Mouse (Mus musculus): ENCODE data around the gene Atp6v0e. TPM values are rescaled to one million over a fixed set of nuclear protein-coding genes. Genes with fewer than 3 reads are reported as not detected.

Atp6v0e gene
- polyA plus RNA-seq (2015; fragmentation: Nextera tagmentation; extraction: Ambion mirVana): 136 and 143 TPM in 2 replicates

GRCm38 (mm10) chr17:26662978-26663683 lies at the start of gene Atp6v0e:
Atp6v0e (plus strand) TSS chr17:26663231.
- ATAC-seq (ENCODE audit: low read depth): peak; percentile 80
- peak within 1 kb of the TSS; percentile 58 for H3K9ac ChIP-seq (ENCODE audit: low read depth, low read length)
- H3K9me3 ChIP-seq (replicated peaks; ENCODE audit: control insufficient read depth, low read length): no peaks in the 10 kb centered on the region
- no peaks in the 10 kb centered on the region for H3K36me3 ChIP-seq (ENCODE audit: control insufficient read depth, insufficient read depth)
- 2% methylated on average over 28 of the region's 28 CpGs for WGBS (ENCODE audit: insufficient replicate concordance)
- H3K4me2 ChIP-seq (ENCODE audit: low read depth, low read length): peak within 1 kb of the TSS; percentile 80
- no peaks in the 10 kb centered on the region for H3K27me3 ChIP-seq (ENCODE audit: control insufficient read depth, insufficient read depth, low read depth, low read length)
- H3K4me3 ChIP-seq (ENCODE audit: low read depth, low read length): peak within 1 kb of the TSS; percentile 66
- peak within 1 kb of the TSS; percentile 25; the same call in 1 of the 2 replicates for H3K27ac ChIP-seq (ENCODE audit: low read length)
- H3K4me1 ChIP-seq (ENCODE audit: control insufficient read depth, low read depth, low read length): peaks cover 11% of the 10 kb centered on the region

GRCm38 (mm10) chr17:26614286-26614685 lies 48.7 kb upstream of the Atp6v0e start:
- Histone ChIP-seq H3K36me3 (ENCODE audit: control insufficient read depth, insufficient read depth) (no peaks in the 10 kb centered on the region), H3K27me3 (ENCODE audit: control insufficient read depth, insufficient read depth, low read depth, low read length) (no peaks in the 10 kb centered on the region), H3K4me3 (ENCODE audit: low read depth, low read length) (no peak overlapping the region), H3K9me3 (replicated peaks; ENCODE audit: control insufficient read depth, low read length) (no peaks in the 10 kb centered on the region), H3K27ac (ENCODE audit: low read length) (no peak overlapping the region), H3K4me1 (ENCODE audit: control insufficient read depth, low read depth, low read length) (peaks cover 4% of the 10 kb centered on the region), H3K9ac (ENCODE audit: low read depth, low read length) (no peak overlapping the region), H3K4me2 (ENCODE audit: low read depth, low read length) (no peak overlapping the region)
- no peak for ATAC-seq (ENCODE audit: low read depth)
- WGBS (ENCODE audit: insufficient replicate concordance): 64% methylated on average over 6 of the region's 6 CpGs

- Histone ChIP-seq H3K9me3 (replicated peaks; ENCODE audit: control insufficient read depth, low read length) (no peaks in the 10 kb centered on the region), H3K4me1 (ENCODE audit: control insufficient read depth, low read depth, low read length) (peaks cover 4% of the 10 kb centered on the region), H3K27ac (ENCODE audit: low read length) (no peak overlapping the region), H3K36me3 (ENCODE audit: control insufficient read depth, insufficient read depth) (no peaks in the 10 kb centered on the region), H3K4me2 (ENCODE audit: low read depth, low read length) (no peak overlapping the region), H3K9ac (ENCODE audit: low read depth, low read length) (no peak overlapping the region), H3K27me3 (ENCODE audit: control insufficient read depth, insufficient read depth, low read depth, low read length) (no peaks in the 10 kb centered on the region), H3K4me3 (ENCODE audit: low read depth, low read length) (no peak overlapping the region)
- 70% methylated on average over 9 of the region's 9 CpGs for WGBS (ENCODE audit: insufficient replicate concordance)
- no peak for ATAC-seq (ENCODE audit: low read depth)
Measured at GRCm38 (mm10) chr17:26614708-26615486, 48.1 kb upstream of the Atp6v0e start.

GRCm38 (mm10) chr17:26616696-26617095 lies 46.3 kb upstream of the Atp6v0e start:
- H3K27me3 ChIP-seq (ENCODE audit: control insufficient read depth, insufficient read depth, low read depth, low read length): no peaks in the 10 kb centered on the region
- H3K4me3 ChIP-seq (ENCODE audit: low read depth, low read length): no peak overlapping the region
- no peak overlapping the region for H3K9ac ChIP-seq (ENCODE audit: low read depth, low read length)
- no peaks in the 10 kb centered on the region for H3K9me3 ChIP-seq (replicated peaks; ENCODE audit: control insufficient read depth, low read length)
- H3K4me1 ChIP-seq (ENCODE audit: control insufficient read depth, low read depth, low read length): peaks cover 7% of the 10 kb centered on the region
- H3K36me3 ChIP-seq (ENCODE audit: control insufficient read depth, insufficient read depth): no peaks in the 10 kb centered on the region
- peak; percentile 92 for ATAC-seq (ENCODE audit: low read depth)
- H3K4me2 ChIP-seq (ENCODE audit: low read depth, low read length): no peak overlapping the region
- no peak overlapping the region for H3K27ac ChIP-seq (ENCODE audit: low read length)
- WGBS (ENCODE audit: insufficient replicate concordance): 62% methylated on average over 2 of the region's 2 CpGs

GRCm38 (mm10) chr17:26618498-26618897 lies 44.5 kb upstream of the Atp6v0e start:
- no peak overlapping the region for H3K4me2 ChIP-seq (ENCODE audit: low read depth, low read length)
- H3K27ac ChIP-seq (ENCODE audit: low read length): no peak overlapping the region
- H3K4me3 ChIP-seq (ENCODE audit: low read depth, low read length): no peak overlapping the region
- no peak for ATAC-seq (ENCODE audit: low read depth)
- H3K36me3 ChIP-seq (ENCODE audit: control insufficient read depth, insufficient read depth): no peaks in the 10 kb centered on the region
- H3K27me3 ChIP-seq (ENCODE audit: control insufficient read depth, insufficient read depth, low read depth, low read length): no peaks in the 10 kb centered on the region
- H3K9me3 ChIP-seq (replicated peaks; ENCODE audit: control insufficient read depth, low read length): no peaks in the 10 kb centered on the region
- H3K9ac ChIP-seq (ENCODE audit: low read depth, low read length): no peak overlapping the region
- peaks cover 7% of the 10 kb centered on the region for H3K4me1 ChIP-seq (ENCODE audit: control insufficient read depth, low read depth, low read length)
- WGBS (ENCODE audit: insufficient replicate concordance): 78% methylated on average over 5 of the region's 5 CpGs

- H3K4me3 ChIP-seq (ENCODE audit: low read depth, low read length): no peak overlapping the region
- no peak overlapping the region for H3K9ac ChIP-seq (ENCODE audit: low read depth, low read length)
- H3K36me3 ChIP-seq (ENCODE audit: control insufficient read depth, insufficient read depth): no peaks in the 10 kb centered on the region
- H3K4me1 ChIP-seq (ENCODE audit: control insufficient read depth, low read depth, low read length): peaks cover 7% of the 10 kb centered on the region
- no peak for ATAC-seq (ENCODE audit: low read depth)
- H3K27me3 ChIP-seq (ENCODE audit: control insufficient read depth, insufficient read depth, low read depth, low read length): no peaks in the 10 kb centered on the region
- no peak overlapping the region for H3K27ac ChIP-seq (ENCODE audit: low read length)
- WGBS (ENCODE audit: insufficient replicate concordance): 76% methylated on average over 6 of the region's 6 CpGs
- no peak overlapping the region for H3K4me2 ChIP-seq (ENCODE audit: low read depth, low read length)
- H3K9me3 ChIP-seq (replicated peaks; ENCODE audit: control insufficient read depth, low read length): no peaks in the 10 kb centered on the region
Measured at GRCm38 (mm10) chr17:26619577-26619976, 43.5 kb upstream of the Atp6v0e start.

GRCm38 (mm10) chr17:26620292-26620691 lies 42.7 kb upstream of the Atp6v0e start:
- no peak overlapping the region for H3K9ac ChIP-seq (ENCODE audit: low read depth, low read length)
- no peak overlapping the region for H3K4me2 ChIP-seq (ENCODE audit: low read depth, low read length)
- peaks cover 7% of the 10 kb centered on the region for H3K4me1 ChIP-seq (ENCODE audit: control insufficient read depth, low read depth, low read length)
- no peaks in the 10 kb centered on the region for H3K9me3 ChIP-seq (replicated peaks; ENCODE audit: control insufficient read depth, low read length)
- WGBS (ENCODE audit: insufficient replicate concordance): 74% methylated on average over 6 of the region's 6 CpGs
- H3K4me3 ChIP-seq (ENCODE audit: low read depth, low read length): no peak overlapping the region
- no peak for ATAC-seq (ENCODE audit: low read depth)
- no peaks in the 10 kb centered on the region for H3K27me3 ChIP-seq (ENCODE audit: control insufficient read depth, insufficient read depth, low read depth, low read length)
- H3K36me3 ChIP-seq (ENCODE audit: control insufficient read depth, insufficient read depth): no peaks in the 10 kb centered on the region
- no peak overlapping the region for H3K27ac ChIP-seq (ENCODE audit: low read length)

GRCm38 (mm10) chr17:26620786-26621766 lies 42.0 kb upstream of the Atp6v0e start:
- ATAC-seq (ENCODE audit: low read depth): no peak
- no peak overlapping the region for H3K9ac ChIP-seq (ENCODE audit: low read depth, low read length)
- peaks cover 7% of the 10 kb centered on the region for H3K4me1 ChIP-seq (ENCODE audit: control insufficient read depth, low read depth, low read length)
- H3K27ac ChIP-seq (ENCODE audit: low read length): no peak overlapping the region
- no peak overlapping the region for H3K4me3 ChIP-seq (ENCODE audit: low read depth, low read length)
- H3K4me2 ChIP-seq (ENCODE audit: low read depth, low read length): no peak overlapping the region
- 76% methylated on average over 17 of the region's 17 CpGs for WGBS (ENCODE audit: insufficient replicate concordance)
- H3K9me3 ChIP-seq (replicated peaks; ENCODE audit: control insufficient read depth, low read length): no peaks in the 10 kb centered on the region
- no peaks in the 10 kb centered on the region for H3K36me3 ChIP-seq (ENCODE audit: control insufficient read depth, insufficient read depth)
- no peaks in the 10 kb centered on the region for H3K27me3 ChIP-seq (ENCODE audit: control insufficient read depth, insufficient read depth, low read depth, low read length)

All from liver, embryonic 16.5 days (tissue).